Mouse (Mus musculus) heart, postnatal 0 days (tissue): ENCODE results near the gene Bcap29.

Source experiments
- CTCF ChIP-seq: IDR thresholded peaks from 2 replicates; pipeline ENCODE4 v1.5.1; 2016; ENCODE audit warnings: antibody characterized with exemption, control low read depth, low read depth
- EP300 ChIP-seq: IDR thresholded peaks from 2 replicates; pipeline ENCODE4 v1.6.1; 2016; ENCODE audit warnings: antibody characterized with exemption, low read depth

GRCm38 (mm10) chr12:31592011-31592410, 42.4 kb downstream of the Bcap29 start:
- TF ChIP-seq CTCF (no peak), EP300 (no peak)
